Mouse (Mus musculus) neural tube, embryonic 10.5 days (tissue): ENCODE results near the gene Zdhhc19.
"Not testable (repeated sequence)": the region's sequence is repeated elsewhere in the genome, so short reads cannot be mapped to it uniquely, and the experiment has no call there.

ENCODE experiments used
- DNase-seq: peaks from one replicate; pipeline ENCODE4 v3.0.0-alpha.2; 2017; ENCODE audit warnings: low spot score; ENCODE audit errors: extremely low spot score

The Zdhhc19 gene

GRCm38 (mm10) chr16:32487234-32488111, 8.6 kb upstream of the Zdhhc19 start, which contains the start of gene Slc51a:
Gene Slc51a (minus strand): TSS chr16:32487879.
- no peak for DNase-seq

- no peak for DNase-seq
Observed at GRCm38 (mm10) chr16:32488939-32489338, 7.1 kb upstream of the Zdhhc19 start.

- not testable (repeated sequence) for DNase-seq
Observed at GRCm38 (mm10) chr16:32494371-32494770, 1.7 kb upstream of the Zdhhc19 start.

GRCm38 (mm10) chr16:32498996-32499395, 2.9 kb downstream of the Zdhhc19 start:
- DNase-seq = no peak

GRCm38 (mm10) chr16:32499430-32500037, 3.5 kb downstream of the Zdhhc19 start:
- DNase-seq = peak; percentile 95

- no peak for DNase-seq
Observed at GRCm38 (mm10) chr16:32501459-32501858, 5.4 kb downstream of the Zdhhc19 start.

- DNase-seq = no peak
Observed at GRCm38 (mm10) chr16:32502621-32503335, 6.7 kb downstream of the Zdhhc19 start.

- DNase-seq = no peak
Observed at GRCm38 (mm10) chr16:32503633-32504032, 7.6 kb downstream of the Zdhhc19 start.

- DNase-seq = no peak
Observed at GRCm38 (mm10) chr16:32506298-32506697, 10.2 kb downstream of the Zdhhc19 start.

GRCm38 (mm10) chr16:32506868-32507267, 10.8 kb downstream of the Zdhhc19 start:
- DNase-seq = no peak

GRCm38 (mm10) chr16:32507407-32507806, 11.3 kb downstream of the Zdhhc19 start:
- peak; percentile 70 for DNase-seq

GRCm38 (mm10) chr16:32508035-32508434, 12.0 kb downstream of the Zdhhc19 start:
- DNase-seq = no peak

GRCm38 (mm10) chr16:32508506-32509065, 12.5 kb downstream of the Zdhhc19 start:
- DNase-seq = no peak

- no peak for DNase-seq
Observed at GRCm38 (mm10) chr16:32509066-32509942, 13.2 kb downstream of the Zdhhc19 start.

- no peak for DNase-seq
Observed at GRCm38 (mm10) chr16:32510399-32511337, 14.6 kb downstream of the Zdhhc19 start.

- no peak for DNase-seq
Observed at GRCm38 (mm10) chr16:32511338-32511734, 15.3 kb downstream of the Zdhhc19 start.

GRCm38 (mm10) chr16:32511827-32512490, 15.9 kb downstream of the Zdhhc19 start:
- no peak for DNase-seq

GRCm38 (mm10) chr16:32512921-32513320, 16.9 kb downstream of the Zdhhc19 start:
- DNase-seq = no peak

- no peak for DNase-seq
Observed at GRCm38 (mm10) chr16:32513401-32513800, 17.3 kb downstream of the Zdhhc19 start.
